Mouse (Mus musculus) lung, adult 2 months (tissue): ENCODE data around the gene Pde4b. TPM values are rescaled to one million over a fixed set of nuclear protein-coding genes. Genes with fewer than 3 reads are reported as not detected.

Experiments
- DNase-seq: peaks from one replicate; pipeline ENCODE4 v3.0.0; 2022
- H3K4me1 ChIP-seq: fragments of 200-500 bp; 2 replicates; pipeline ENCODE4 v1.6.1; 2011; ENCODE audit warnings: low read length; ENCODE audit not compliant: control insufficient read depth, insufficient read depth
- H3K4me3 ChIP-seq: fragments of 200-500 bp; replicated peaks from 2 replicates; pipeline ENCODE3; 2011; ENCODE audit warnings: low read depth, mild to moderate bottlenecking, control low read depth, low read length; ENCODE audit errors: extremely low read depth
- CTCF ChIP-seq: fragments of 200-500 bp; IDR thresholded peaks from 2 replicates; pipeline ENCODE4 v1.5.1; 2011; ENCODE audit warnings: mild to moderate bottlenecking, low read length, control low read depth; ENCODE audit not compliant: insufficient read depth
- POLR2A ChIP-seq: fragments of 200-500 bp; IDR thresholded peaks from 2 replicates; pipeline ENCODE4 v1.6.1; 2011; ENCODE audit warnings: low read depth, mild to moderate bottlenecking, control low read depth, low read length, borderline replicate concordance; ENCODE audit errors: extremely low read depth
- WGBS: fragments of 180-500 bp; shearing (Covaris S2); methylation state at CpG from one replicate; pipeline ENCODE4 v1.1.7; 2018; 5-methylcytosine and 5-hydroxymethylcytosine counted together
- polyA plus RNA-seq: library from polyadenylated mRNA; depleted of rRNA; stranded (reverse); fragments of >200 nt; gene quantifications from 2 replicates; pipeline ENCODE4 v1.2.3, GENCODE M21; 2012

The Pde4b gene
- polyA plus RNA-seq, 1 experiment = 23.1 TPM

DNA sequence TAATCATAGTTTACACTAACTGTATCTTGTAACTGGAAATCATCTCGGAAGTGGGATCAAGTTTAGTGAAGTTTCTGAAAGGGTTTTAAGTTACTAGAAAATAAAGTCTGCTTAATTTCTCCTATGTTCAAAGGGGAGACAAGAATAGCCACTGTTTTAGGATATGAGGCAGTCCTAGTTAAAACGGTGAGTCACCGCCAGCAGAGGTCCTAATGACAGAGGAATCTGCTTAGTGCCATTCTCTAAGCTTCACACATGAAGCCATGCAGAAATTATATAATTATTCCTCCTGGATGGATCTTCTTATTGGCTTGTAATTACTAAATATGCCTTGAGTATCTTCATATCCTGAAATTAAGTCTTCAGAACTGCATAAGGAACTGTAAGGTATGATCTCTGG, 357.2 kb downstream of the Pde4b start:
- TF ChIP-seq POLR2A (no peak), CTCF (no peak)
- WGBS = 72% methylated on average over 3 of the region's 3 CpGs
- Histone ChIP-seq H3K4me3 (no peak overlapping the region), H3K4me1 (0 out of 2 replicates have a peak, but pooled peaks cover under 1% of the 10 kb centered on the region)
- no peak for DNase-seq

GRCm38 (mm10) chr4:102446160-102446945, 359.0 kb downstream of the Pde4b start:
- no peaks in the 10 kb centered on the region for H3K4me1 ChIP-seq
- no peak overlapping the region for H3K4me3 ChIP-seq
- no peak for DNase-seq
- WGBS = 64% methylated on average over 8 of the region's 8 CpGs
- TF ChIP-seq POLR2A = no peak
- TF ChIP-seq CTCF = no peak

GRCm38 (mm10) chr4:102456426-102456825, 369.1 kb downstream of the Pde4b start:
- H3K4me1 ChIP-seq = peaks cover 2% of the 10 kb centered on the region
- 64% methylated on average over 3 of the region's 3 CpGs for WGBS
- DNase-seq = no peak
- no peak overlapping the region for H3K4me3 ChIP-seq
- TF ChIP-seq CTCF (no peak), POLR2A (no peak)

DNA sequence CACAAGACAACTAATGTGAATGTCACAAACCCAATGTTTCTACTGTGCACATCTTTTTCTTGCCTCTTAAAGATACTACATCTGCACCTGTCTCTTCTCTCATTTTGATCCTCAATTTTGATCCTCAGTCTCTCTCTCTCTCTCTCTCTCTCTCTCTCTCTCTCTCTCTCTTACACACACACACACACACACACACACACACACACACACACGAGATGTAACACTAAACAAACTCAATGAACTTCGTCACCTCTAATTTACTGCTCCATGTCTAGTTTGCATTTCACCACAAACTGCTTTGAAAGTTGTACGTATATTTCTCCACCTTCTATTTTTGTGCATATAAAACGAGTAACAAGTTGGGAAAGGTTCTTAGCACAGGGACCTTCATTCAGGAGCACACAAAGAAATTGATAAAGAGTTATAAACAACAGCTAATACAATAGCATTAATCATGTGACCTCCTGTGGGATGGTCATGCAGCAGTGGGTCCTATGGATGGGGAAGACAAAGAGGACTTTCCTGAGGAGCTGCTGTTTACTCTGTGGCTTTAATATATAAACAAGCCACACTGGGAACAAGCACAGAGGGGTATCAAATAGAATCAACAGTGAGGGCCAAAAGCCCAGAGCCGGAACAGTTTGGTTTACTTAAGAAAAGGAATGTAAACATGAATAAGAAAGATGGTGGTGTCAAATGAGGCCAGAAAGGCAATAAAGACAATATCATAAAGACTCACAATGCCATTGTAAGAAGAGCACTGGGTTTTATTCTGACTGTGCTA, 372.1 kb downstream of the Pde4b start:
- DNase-seq = no peak
- WGBS = 28% methylated on average over 5 of the region's 5 CpGs
- TF ChIP-seq CTCF (no peak), POLR2A (no peak)
- no peak overlapping the region for H3K4me3 ChIP-seq
- peaks cover 2% of the 10 kb centered on the region for H3K4me1 ChIP-seq

DNA sequence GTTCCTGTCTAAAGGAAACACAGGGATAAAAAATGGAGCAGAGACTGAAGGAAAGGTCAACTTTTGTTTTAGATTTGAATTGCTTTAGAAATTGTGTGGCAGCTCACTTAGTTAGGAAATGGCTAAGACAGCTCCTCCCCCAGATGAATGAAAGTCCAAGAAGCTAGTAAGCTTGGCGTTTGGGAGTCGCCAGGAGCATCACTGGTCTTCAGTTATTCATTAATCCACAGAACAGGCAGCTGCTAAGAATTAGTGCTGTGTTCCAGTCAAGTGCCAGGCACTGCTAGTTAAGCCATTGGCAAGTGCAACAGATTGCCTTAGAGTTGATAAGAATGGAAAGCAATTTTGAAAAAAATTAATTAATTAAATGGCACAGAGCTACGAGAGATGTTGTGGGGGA, 390.8 kb downstream of the Pde4b start:
- no peaks in the 10 kb centered on the region for H3K4me1 ChIP-seq
- DNase-seq = no peak
- WGBS = 55% methylated on average over 3 of the region's 3 CpGs
- H3K4me3 ChIP-seq = no peak overlapping the region
- TF ChIP-seq CTCF (no peak), POLR2A (no peak)

GRCm38 (mm10) chr4:102478860-102479259, 391.5 kb downstream of the Pde4b start:
- DNase-seq = no peak
- no peak for TF ChIP-seq CTCF
- no peak for TF ChIP-seq POLR2A
- WGBS = 84% methylated on average over 7 of the region's 7 CpGs
- no peaks in the 10 kb centered on the region for H3K4me1 ChIP-seq
- H3K4me3 ChIP-seq = no peak overlapping the region

- WGBS = 82% methylated on average over 6 of the region's 6 CpGs
- Histone ChIP-seq H3K4me3 (no peak overlapping the region), H3K4me1 (no peaks in the 10 kb centered on the region)
- DNase-seq = no peak
- TF ChIP-seq POLR2A (no peak), CTCF (peak; percentile 59)
These were observed 393.6 kb downstream of the Pde4b start for GRCm38 (mm10) chr4:102480830-102481484.

- DNase-seq = no peak
- WGBS = 71% methylated on average over 7 of the region's 7 CpGs
- Histone ChIP-seq H3K4me1 (no peaks in the 10 kb centered on the region), H3K4me3 (no peak overlapping the region)
- TF ChIP-seq CTCF (no peak), POLR2A (no peak)
These were observed 396.1 kb downstream of the Pde4b start for GRCm38 (mm10) chr4:102483354-102484018.

- DNase-seq = no peak
- Histone ChIP-seq H3K4me3 (no peak overlapping the region), H3K4me1 (no peaks in the 10 kb centered on the region)
- TF ChIP-seq POLR2A = no peak
- TF ChIP-seq CTCF = no peak
- 85% methylated on average over 2 of the region's 2 CpGs for WGBS
These were observed 397.4 kb downstream of the Pde4b start for GRCm38 (mm10) chr4:102484738-102485137.
